Mouse (Mus musculus) activated CD4-positive, CD25-positive, alpha-beta regulatory T cell, adult 9 weeks (primary cell): Measurements from ENCODE around the gene Ryk. TPM values are rescaled to one million over a fixed set of nuclear protein-coding genes. Genes with fewer than 3 reads are reported as not detected.

Experiments used
- polyA plus RNA-seq: library from polyadenylated mRNA; unstranded; fragments of 100-300 nt; shearing (Covaris generic); gene quantifications from one replicate; pipeline ENCODE4 v1.2.1, GENCODE M21; 2017

Gene Ryk
- 0.43 TPM for polyA plus RNA-seq

DNA sequence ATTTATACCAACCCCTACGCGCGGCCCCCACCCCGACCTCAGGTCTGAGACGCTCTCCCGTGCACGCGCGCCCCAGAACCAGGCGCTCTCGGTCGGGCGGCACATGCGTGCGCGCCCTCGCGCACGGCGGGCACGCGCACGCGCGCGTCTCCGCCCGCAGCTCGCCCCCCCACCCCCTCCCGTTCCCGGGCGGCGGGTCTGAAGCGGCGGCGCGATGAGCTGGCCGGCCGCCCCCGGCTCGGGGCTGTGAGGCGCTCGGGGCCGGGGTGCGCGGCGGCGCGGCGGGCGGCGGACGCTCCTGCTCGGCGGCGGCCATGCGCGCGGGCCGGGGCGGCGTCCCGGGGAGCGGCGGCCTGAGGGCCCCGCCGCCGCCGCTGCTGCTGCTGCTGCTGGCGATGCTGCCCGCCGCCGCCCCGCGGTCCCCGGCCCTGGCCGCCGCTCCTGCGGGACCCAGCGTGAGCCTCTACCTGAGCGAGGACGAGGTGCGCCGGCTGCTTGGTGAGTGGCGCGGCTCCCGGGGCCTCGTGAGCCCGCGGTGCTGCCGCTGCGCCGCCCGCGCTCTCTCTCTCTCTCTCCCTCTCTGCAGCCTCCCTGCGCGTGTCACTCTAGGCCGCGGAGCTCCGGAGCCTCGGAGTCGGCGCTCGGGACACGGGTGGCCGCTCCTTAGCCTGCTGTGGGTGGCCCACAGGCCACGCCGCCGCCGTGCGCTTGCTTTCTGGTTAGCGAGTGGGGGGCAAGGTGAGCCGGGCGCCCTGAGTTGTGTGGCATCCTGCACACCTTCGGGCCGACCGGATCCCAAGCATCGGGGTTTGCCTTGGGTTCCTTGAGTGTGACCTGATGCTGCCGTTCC, at the start of gene Ryk:
Gene Ryk (plus strand): TSS at position 176 of the 850 bp plus-strand sequence.

Other genes with a start within 250 kb of the Ryk start
- gene Anapc13, start 208.6 kb upstream of the Ryk start, polyA plus RNA-seq = 110 TPM
- gene Cep63, start 208.4 kb upstream of the Ryk start, polyA plus RNA-seq = 43.2 TPM
- gene Amotl2, start 118.2 kb upstream of the Ryk start, polyA plus RNA-seq = 0.18 TPM
- 0.44 TPM for gene Slco2a1, start 153.8 kb downstream of the Ryk start, polyA plus RNA-seq